Mouse (Mus musculus) cerebellum, adult 2 months (tissue): ENCODE data around the gene Emilin2. TPM values are rescaled to one million over a fixed set of nuclear protein-coding genes. Genes with fewer than 3 reads are reported as not detected.
"Not testable (repeated sequence)": the region's sequence is repeated elsewhere in the genome, so short reads cannot be mapped to it uniquely, and the experiment has no call there.

Experiments used
- DNase-seq, 2 experiments: peaks; one replicate each; pipeline ENCODE4 v3.0.0; 2021
- H3K27ac ChIP-seq: fragments of 200-500 bp; 2 replicates; pipeline ENCODE4 v1.5.1; 2012; ENCODE audit warnings: low read length, control low read depth, inconsistent platforms; ENCODE audit not compliant: insufficient read depth
- H3K27me3 ChIP-seq: fragments of 200-500 bp; 2 replicates; pipeline ENCODE4 v1.6.1; 2012; ENCODE audit warnings: inconsistent platforms, mild to moderate bottlenecking, low read length, moderate library complexity; ENCODE audit not compliant: control insufficient read depth, insufficient read depth
- H3K4me1 ChIP-seq: fragments of 200-500 bp; 2 replicates; pipeline ENCODE4 v1.6.1; 2011; ENCODE audit warnings: low read length; ENCODE audit not compliant: control insufficient read depth, insufficient read depth
- H3K4me3 ChIP-seq: fragments of 200-500 bp; replicated peaks from 2 replicates; pipeline ENCODE3; 2011; ENCODE audit warnings: mild to moderate bottlenecking, low read depth, low read length, control low read depth; ENCODE audit not compliant: insufficient read depth
- CTCF ChIP-seq: fragments of 200-500 bp; IDR thresholded peaks from 2 replicates; pipeline ENCODE4 v1.5.1; 2011; ENCODE audit warnings: low read depth, mild to moderate bottlenecking, control low read depth, low read length, moderate library complexity, borderline replicate concordance; ENCODE audit not compliant: insufficient read depth
- POLR2A ChIP-seq: fragments of 200-500 bp; IDR thresholded peaks from 2 replicates; pipeline ENCODE4 v1.6.1; 2011; ENCODE audit warnings: low read length, control low read depth, borderline replicate concordance; ENCODE audit not compliant: insufficient read depth
- WGBS: fragments of 180-500 bp; shearing (Covaris S2); methylation state at CpG from one replicate; pipeline ENCODE4 v1.1.7; 2018; 5-methylcytosine and 5-hydroxymethylcytosine counted together
- polyA plus RNA-seq: library from polyadenylated mRNA; depleted of rRNA; stranded (reverse); fragments of >200 nt; gene quantifications from 2 replicates; pipeline ENCODE4 v1.2.3, GENCODE M21; 2012

Gene Emilin2
- polyA plus RNA-seq, 1 experiment: 4.5 TPM

DNA sequence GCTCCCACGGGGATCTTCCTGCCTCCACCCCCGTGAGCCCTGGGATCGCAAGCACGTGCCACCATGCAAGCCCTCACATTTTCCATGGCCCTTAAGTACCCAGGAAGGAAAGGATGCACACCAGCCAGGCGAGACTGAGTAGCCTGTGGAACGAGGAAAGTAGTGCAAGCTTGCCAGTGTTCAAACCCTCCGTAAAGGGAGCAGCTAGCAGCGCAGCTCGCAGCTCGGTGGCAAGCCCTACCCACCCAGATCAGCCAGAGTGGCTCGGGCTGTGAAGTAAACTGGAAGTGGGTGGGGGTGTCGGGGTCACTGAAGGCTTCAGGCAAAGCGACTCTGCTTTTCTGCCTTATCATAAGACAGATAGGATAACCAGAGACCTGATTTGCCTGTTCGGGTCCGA, 20.5 kb upstream of the Emilin2 start:
- Histone ChIP-seq H3K4me3 (no peak overlapping the region), H3K4me1 (no peaks in the 10 kb centered on the region), H3K27ac (no peak overlapping the region), H3K27me3 (no peaks in the 10 kb centered on the region)
- 77% methylated on average over 15 of the region's 15 CpGs for WGBS
- no peak for DNase-seq
- TF ChIP-seq CTCF (no peak), POLR2A (no peak)

DNA sequence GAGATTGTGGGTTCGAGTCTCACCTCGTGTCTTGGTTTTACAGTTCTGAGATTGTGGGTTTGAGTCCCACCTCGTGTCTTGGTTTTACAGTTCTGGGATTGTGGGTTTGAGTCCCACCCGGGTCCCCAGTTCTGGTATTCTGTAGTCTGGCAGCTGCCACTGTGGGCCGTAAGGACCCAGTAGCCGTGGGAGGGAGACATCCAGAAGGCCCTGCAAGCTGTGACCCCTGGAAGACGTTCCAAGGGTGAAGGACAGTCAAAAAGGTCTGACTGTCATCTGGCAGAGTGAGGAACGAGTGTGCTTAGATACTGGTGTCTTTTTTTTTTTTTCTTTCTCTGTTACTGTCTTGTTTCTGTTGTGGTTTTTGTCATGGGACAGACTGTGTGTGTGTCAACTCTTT, 9.0 kb upstream of the Emilin2 start:
- H3K27me3 ChIP-seq, DNase-seq, H3K4me1 ChIP-seq, H3K27ac ChIP-seq, H3K4me3 ChIP-seq: not testable (repeated sequence)
- WGBS: 76% methylated on average over 8 of the region's 8 CpGs

DNA sequence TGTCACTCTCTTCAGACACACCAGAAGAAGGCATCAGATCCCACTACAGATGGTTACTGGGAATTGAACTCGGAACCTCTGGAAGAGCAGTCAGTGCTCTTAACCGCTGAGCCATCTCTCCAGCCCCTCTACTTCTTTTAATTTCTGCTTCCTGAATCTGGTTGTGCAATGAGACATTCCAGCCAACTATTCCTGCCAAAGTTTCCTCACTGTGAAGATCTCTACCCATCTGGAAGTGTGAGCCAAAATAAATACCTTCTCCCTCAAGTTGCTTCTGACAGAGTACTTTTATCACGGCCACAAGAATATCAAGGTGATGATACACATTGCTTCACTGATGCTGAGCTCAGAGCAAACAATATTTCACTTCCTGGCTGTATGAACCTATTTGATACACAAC, 7.6 kb upstream of the Emilin2 start:
- H3K4me3 ChIP-seq: no peak overlapping the region
- TF ChIP-seq POLR2A: no peak
- no peak for TF ChIP-seq CTCF
- DNase-seq: no peak
- H3K4me1 ChIP-seq: no peaks in the 10 kb centered on the region
- H3K27ac ChIP-seq: no peak overlapping the region
- H3K27me3 ChIP-seq: no peaks in the 10 kb centered on the region
- WGBS: 94% methylated on average over 3 of the region's 3 CpGs

DNA sequence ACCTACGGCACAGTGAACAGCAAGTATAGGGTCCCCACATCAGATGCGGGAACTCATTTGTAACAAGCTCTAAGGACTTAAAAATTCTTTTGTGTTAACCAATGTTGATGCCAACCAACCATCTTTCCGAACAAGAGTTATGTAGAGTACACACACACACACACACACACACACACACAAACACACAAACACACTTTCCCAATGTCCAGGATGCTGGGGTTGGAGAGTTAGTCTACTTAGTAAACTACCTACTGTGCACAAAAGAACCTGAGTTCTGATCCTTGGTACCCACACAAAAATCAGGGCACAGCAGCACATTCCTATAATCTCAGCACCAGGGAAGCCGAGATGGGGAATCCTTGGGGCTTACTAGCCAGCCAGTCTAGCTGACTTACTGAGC, 5.8 kb upstream of the Emilin2 start:
- Histone ChIP-seq H3K4me1 (no peaks in the 10 kb centered on the region), H3K4me3 (no peak overlapping the region), H3K27ac (no peak overlapping the region), H3K27me3 (no peaks in the 10 kb centered on the region)
- no peak for TF ChIP-seq CTCF
- no peak for TF ChIP-seq POLR2A
- no peak for DNase-seq
- WGBS: 91% methylated on average over 4 of the region's 4 CpGs

DNA sequence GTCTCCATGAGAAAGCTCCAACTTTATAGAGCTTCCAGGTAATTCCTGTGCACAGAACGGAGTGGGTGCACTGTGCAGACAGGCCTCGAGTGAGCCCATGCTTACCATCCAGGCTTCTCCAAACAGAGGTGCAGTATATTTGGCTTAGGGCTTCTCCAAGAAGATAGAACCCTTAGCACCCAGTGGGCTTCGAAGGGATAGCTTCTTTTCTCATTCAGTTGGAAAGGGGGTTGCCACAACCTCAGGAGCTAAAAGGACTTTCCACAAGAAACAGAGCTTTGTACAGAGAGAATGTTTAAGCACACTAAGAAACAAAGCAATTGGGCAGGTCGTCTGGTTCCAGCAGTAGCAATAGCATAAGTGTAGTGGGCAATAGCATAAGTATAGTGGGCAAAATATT, 2.5 kb upstream of the Emilin2 start:
- Histone ChIP-seq H3K4me1 (0 out of 2 replicates have a peak, but pooled peaks cover 2% of the 10 kb centered on the region), H3K4me3 (no peak overlapping the region), H3K27ac (no peak overlapping the region), H3K27me3 (peaks cover 6% of the 10 kb centered on the region; the same call in 1 of the 2 replicates)
- TF ChIP-seq POLR2A (no peak), CTCF (no peak)
- 77% methylated on average over 4 of the region's 4 CpGs for WGBS
- no peak for DNase-seq

DNA sequence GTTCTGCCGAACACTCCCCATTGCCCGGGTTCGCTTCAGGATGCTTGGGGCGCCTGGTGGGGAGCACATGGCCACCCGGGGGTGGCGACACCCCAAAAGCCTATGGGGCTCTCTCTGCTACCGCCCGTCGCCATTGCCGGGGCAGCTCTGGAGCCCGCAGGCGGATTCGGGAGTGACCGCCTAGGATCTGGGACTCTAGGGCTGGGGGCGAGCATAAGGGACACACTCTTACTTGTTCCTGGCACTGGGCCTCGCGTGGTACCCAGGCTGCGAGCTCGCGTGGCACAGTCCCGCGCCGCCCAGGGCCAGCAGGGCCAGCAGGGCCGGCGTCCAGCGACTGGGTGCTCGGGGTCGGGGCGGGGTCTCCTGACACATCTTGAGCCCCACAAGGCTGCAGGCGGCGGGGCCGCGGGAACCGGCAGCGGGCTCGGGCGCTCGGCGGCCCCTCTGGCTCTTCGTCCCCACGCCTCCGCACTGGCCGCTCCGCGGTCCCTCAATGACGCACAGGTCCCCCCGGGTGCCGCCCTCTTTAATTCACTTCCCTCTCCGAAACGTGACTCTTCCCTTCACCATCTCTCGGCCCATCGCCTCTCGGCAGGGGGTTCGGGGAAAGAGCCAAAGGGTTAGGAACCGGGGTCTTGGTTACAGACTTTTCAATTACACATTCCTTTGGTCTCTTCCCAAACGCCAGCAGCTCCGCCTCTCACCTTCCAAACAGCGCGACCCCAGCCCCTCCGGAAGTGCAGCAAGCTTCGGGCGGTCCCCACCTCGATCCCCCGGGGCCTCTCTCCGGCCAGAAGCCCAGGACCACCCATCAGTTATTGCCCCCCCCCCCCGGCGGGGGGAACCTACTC, 1.1 kb downstream of the Emilin2 start:
- Histone ChIP-seq H3K27ac (no peak overlapping the region), H3K4me3 (peak overlapping the region; percentile 29), H3K4me1 (0 out of 2 replicates have a peak, but pooled peaks cover 2% of the 10 kb centered on the region), H3K27me3 (peaks cover 6% of the 10 kb centered on the region; the same call in 1 of the 2 replicates)
- no peak for TF ChIP-seq POLR2A
- TF ChIP-seq CTCF: no peak
- under 1% methylated on average over 60 of the region's 67 CpGs for WGBS
- DNase-seq: no peak

DNA sequence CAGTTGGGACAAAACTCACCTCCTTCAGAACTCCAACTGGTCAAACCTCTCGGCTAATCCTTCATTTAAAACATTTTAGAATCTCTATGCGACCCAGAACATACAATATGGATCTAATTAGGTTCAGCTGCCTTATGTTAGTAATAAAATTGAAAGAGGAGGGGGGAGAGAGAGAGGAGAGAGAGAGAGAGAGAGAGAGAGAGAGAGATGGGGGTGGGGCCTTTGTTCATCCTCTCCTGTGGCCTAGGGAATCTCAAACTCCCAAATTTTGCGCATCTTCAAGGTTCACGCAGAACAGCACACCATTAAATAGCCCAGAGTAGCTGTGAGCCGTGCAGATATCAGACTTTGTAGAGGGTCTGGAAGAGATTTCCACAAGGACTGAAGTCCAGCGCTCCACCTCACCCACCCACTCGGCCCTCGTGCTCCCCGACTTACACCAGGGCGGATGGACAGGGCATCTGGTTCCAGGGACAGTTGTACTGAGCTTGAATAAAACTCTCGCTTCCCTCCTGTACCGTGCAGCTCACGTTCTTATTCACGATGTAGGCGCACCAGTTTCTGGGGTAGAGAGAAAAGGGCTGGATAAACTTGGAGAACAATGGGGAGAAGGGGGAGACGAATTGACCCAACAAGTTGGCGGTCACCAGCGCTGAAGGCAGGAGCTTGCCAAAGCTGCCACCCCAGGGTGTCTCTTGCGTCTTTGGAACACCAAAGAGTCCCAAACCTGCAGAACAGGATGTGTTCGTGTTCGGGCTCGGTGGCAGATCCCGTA, 1.9 kb downstream of the Emilin2 start:
- Histone ChIP-seq H3K27me3 (peaks cover 6% of the 10 kb centered on the region; the same call in 1 of the 2 replicates), H3K27ac (no peak overlapping the region), H3K4me3 (peak overlapping the region; percentile 21), H3K4me1 (0 out of 2 replicates have a peak, but pooled peaks cover 2% of the 10 kb centered on the region)
- WGBS: 10% methylated on average over 23 of the region's 23 CpGs
- no peak for DNase-seq
- no peak for TF ChIP-seq CTCF
- TF ChIP-seq POLR2A: no peak
